Mouse (Mus musculus) left cerebral cortex, postnatal 4 days (tissue): ENCODE data around the gene Acot3. TPM values are rescaled to one million over a fixed set of nuclear protein-coding genes. Genes with fewer than 3 reads are reported as not detected.
A peak's percentile ranks its signal among the peaks of the same experiment; 100 is the strongest.
"Not testable (repeated sequence)": the region's sequence is repeated elsewhere in the genome, so short reads cannot be mapped to it uniquely, and the experiment has no call there.

Experiments
- DNase-seq: peaks from one replicate; pipeline ENCODE4 v3.0.0-alpha.2; 2022
- intact Hi-C: fragments of 180-260 bp; cut with DNase I; formaldehyde crosslinking; loops from one replicate; pipeline ENCODE4 v1.15.1; 2025
- total RNA-seq, 2 experiments: library from RNA; stranded (reverse); gene quantifications; 2 replicates each; pipeline ENCODE4 v1.2.3; 2021

Acot3 gene
- total RNA-seq, 2 experiments from 2014 or later: 0.28 to 0.99 TPM

DNA sequence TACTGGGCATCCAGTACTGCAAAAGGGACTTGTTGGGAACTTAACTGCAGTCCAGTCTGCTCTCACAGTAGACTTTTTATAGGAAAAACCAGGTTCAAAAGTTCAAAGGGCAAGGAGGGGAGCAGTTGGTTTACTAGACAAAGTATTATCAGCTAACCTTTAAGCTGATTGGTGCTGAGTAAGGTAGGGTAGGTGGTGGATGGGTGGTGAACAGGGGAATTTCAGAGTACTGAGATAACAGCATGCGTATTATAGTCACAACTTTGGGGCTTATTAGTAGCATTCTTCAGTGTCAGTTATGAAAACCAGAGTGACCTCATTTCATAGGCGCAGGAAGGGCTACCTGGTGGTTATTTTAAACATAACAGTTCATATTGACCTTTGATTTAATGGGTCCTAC, 47.7 kb downstream of the Acot3 start:
- intact Hi-C loops: no loop called here
- no peak for DNase-seq

DNA sequence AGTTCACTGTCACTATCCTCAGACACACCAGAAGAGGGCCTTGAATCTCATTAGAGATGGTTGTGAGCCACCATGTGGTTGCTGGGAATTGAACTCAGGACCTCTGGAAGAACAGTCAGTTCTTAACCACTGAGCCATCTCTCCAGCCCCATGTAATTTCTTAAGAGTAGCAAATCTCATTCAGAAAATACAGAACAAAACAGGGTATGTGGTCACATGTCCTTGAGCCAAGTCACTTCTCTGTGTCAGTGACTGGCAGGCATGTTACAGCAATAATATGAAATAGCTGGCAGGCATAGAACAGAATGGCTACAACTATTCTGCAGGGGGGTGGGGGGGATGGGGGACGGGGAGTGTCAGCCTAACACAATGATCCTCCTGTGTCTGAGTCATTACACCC, 48.1 kb downstream of the Acot3 start:
- DNase-seq: no peak
- intact Hi-C loops: no loop called here

DNA sequence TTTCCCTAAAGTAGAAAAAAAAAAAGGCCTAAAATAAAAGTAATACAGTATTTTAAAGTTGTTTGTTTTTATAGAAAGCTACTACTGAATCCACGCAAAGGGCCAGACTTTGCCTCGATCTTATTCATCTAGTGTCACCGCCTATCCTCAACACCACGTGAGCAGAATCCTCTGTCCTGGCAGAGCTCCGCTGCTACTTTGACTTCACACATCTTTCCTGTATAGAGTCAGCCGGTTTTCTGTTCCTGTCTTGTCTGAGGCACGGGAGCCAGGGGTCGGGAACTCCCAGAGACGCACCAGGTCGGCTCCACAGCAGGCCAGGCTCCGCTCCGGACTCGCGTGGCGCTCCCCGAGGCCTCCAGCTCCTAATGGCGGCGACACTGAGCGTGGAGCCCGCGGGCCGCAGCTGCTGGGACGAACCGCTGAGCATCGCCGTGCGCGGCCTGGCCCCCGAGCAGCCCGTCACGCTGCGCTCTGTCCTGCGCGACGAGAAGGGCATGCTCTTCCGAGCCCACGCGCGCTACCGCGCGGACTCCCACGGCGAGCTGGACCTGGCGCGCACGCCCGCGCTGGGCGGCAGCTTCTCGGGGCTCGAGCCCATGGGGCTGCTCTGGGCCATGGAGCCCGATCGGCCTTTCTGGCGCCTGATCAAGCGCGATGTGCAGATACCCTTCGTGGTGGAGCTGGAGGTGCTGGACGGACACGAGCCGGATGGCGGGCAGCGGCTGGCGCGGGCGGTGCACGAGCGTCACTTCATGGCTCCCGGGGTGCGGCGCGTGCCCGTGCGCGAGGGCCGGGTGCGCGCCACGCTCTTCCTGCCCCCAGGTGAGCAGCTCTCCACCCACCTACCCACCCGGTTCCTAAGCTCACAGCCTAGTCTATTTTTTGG, 48.9 kb downstream of the Acot3 start, which contains the start of gene Acot6:
TSS of gene Acot6 (plus strand) at position 51 of the 889 bp plus-strand sequence.
- DNase-seq: peak; percentile 39
- intact Hi-C loops: not testable (repeated sequence)

DNA sequence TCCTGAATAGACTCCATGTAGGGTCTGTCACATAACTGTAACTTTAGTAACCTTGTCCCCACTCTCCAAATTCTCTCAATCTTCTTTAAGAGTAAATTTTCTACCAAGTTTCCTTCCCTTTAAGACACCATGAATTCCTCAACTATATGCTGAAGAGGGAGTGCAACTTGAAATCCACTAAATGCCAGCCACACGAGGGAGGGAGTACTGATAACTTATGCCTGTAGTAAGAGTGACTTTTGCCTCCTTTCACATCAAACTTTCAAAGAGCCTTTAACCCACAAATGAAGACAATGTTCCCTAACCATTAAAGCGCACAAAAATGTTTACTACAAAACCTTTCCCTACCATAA, 49.5 kb downstream of the Acot3 start:
- intact Hi-C loops: no loop called here
- no peak for DNase-seq

DNA sequence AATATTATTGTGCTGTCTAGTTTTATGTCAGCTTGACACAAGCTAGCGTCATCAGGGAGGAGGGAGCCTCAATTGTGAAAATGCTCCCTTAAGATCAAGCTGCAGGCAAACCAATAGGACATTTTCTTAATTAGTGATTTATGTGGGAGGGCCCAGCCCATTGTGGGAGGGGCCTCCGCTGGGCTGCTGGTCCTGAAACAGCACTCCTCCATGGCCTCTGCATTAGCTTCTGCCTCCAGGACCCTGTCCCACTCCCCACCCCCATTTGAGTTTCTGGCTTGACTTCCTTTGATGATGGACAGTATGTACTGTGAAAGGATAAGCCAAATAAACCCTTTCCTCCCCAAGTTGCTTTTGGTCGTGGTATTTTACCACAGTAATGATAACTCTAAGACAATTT, 55.1 kb downstream of the Acot3 start:
- intact Hi-C loops: no loop called here
- no peak for DNase-seq

DNA sequence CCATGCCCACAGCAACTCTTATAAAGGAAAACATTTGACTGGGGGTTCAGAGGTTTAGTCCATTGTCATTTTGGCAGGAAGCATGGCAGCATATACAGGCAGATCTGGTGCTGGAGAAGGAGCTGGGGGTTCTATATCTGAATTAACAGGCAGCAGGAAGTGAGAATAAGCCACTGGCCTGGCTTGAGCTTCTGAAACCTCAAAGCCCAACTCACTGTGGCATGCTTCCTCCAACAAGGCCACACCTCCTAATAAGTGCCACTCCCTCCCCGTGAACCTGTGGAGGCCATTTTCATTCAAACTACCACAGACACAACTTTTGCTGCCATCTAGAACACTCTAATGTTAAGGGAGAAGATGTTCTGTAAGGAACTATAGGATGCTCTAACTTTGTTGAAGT, 55.7 kb downstream of the Acot3 start:
- intact Hi-C loops: no loop called here
- no peak for DNase-seq

GRCm38 (mm10) chr12:84109924-84110323, 58.0 kb downstream of the Acot3 start:
- intact Hi-C loops: no loop called here
- DNase-seq: no peak

Other genes starting within 250 kb of the Acot3 start
- gene Numb, start 130.2 kb upstream of the Acot3 start, total RNA-seq: 10 to 100 TPM; 16.5 to 17.8 TPM
- gene Riox1, start 101.5 kb upstream of the Acot3 start, total RNA-seq: 10 to 100 TPM; 16.2 to 17.1 TPM
- gene Heatr4, start 67.3 kb upstream of the Acot3 start, total RNA-seq: under 1 TPM in 1 of 2 experiments, not detected in 1; 0.14 TPM
- 1 to 10 TPM; 6.6 to 6.9 TPM for gene Acot2, start 64.3 kb upstream of the Acot3 start, total RNA-seq
- gene Acot1, start 42.7 kb upstream of the Acot3 start, total RNA-seq: 10 to 100 TPM; 51.5 to 51.9 TPM
- 1 to 10 TPM; 1.8 to 2.0 TPM for gene Acot4, start 13.8 kb upstream of the Acot3 start, total RNA-seq
- not detected for gene Gm49366, start 13.2 kb upstream of the Acot3 start, total RNA-seq
- under 1 TPM; 0.44 to 0.52 TPM for gene Acot5, start 17.2 kb downstream of the Acot3 start, total RNA-seq
- gene Acot6, start 48.5 kb downstream of the Acot3 start, total RNA-seq: 1 to 10 TPM; 3.1 to 3.5 TPM
- 10 to 100 TPM; 61.8 to 73.1 TPM for gene Dnal1, start 62.2 kb downstream of the Acot3 start, total RNA-seq
- 10 to 100 TPM; 11.0 to 11.1 TPM for gene Pnma1, start 96.3 kb downstream of the Acot3 start, total RNA-seq
- 10 to 100 TPM; 12.9 to 14.9 TPM for gene Elmsan1, start 166.7 kb downstream of the Acot3 start, total RNA-seq
- 10 to 100 TPM; 19.1 to 20.5 TPM for gene Ptgr2, start 233.1 kb downstream of the Acot3 start, total RNA-seq